9 mouse cellular contexts compared by ENCODE assay signal in the genomic region with DNA sequence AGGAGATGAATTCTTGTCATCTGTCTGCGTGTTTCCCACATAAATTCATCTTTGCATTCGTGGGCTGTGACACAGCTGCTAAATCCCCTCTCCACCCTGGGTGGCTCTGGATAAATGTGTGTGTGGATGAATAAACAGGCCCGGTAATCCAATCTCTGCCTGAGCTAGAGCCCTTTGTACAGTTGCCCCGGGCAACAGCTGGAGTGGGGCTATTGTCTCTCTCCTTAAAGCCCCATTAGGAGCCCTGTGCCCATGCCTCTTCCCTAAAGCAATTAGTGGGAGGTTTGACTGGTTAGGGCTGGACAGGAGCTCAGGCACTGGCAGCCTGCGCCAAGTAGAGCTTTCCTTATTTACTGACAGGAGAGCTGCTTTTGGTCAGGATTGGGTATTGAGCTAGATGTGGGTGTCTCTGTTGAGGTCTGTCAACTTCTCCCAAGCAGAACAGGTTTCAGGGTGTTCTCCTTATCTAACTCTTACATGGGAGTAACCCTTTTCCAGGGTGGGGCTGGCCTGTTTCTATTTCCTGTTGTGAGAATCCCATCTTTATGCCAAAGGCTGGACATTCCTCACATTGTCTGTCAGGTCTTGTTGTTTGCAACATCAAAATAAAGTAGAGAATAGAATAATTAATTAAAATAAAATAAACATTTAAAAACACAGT. TPM values are rescaled to one million over a fixed set of nuclear protein-coding genes. Genes with fewer than 3 reads are reported as not detected.
DNase-seq lines count a peak whose midpoint lies in the region; ATAC-seq and TF ChIP-seq lines count a peak whose summit lies in the region.
"Had no signal": no experiment of that assay in that cellular context is flagged by ENCODE, and none has a peak within 500 bp of the region (broad histone marks: within the 10 kb centered on the region; RNA-seq: fewer than 3 reads in every experiment).

No protein-coding gene starts in this region.

- no peak overlapping the region for H3K4me2 ChIP-seq in forebrain, embryonic 15.5 days (replicated peaks)
- 0 out of 2 replicates have a peak overlapping the region, but pooled peaks have one; percentile 11 for H3K4me2 ChIP-seq in midbrain, embryonic 11.5 days
- H3K4me2 ChIP-seq in stomach, postnatal 0 days (replicated peaks; ENCODE audit: low read depth) = no peak overlapping the region

- peaks cover 4% of the 10 kb centered on the region; the same call in 1 of the 2 replicates for H3K27me3 ChIP-seq in forebrain, embryonic 15.5 days
- peaks cover 10% of the 10 kb centered on the region for H3K27me3 ChIP-seq in midbrain, embryonic 11.5 days (ENCODE audit: control insufficient read depth, insufficient read depth, low read length)
- no peaks in the 10 kb centered on the region for H3K27me3 ChIP-seq in stomach, postnatal 0 days (ENCODE audit: control insufficient read depth, insufficient read depth, low read length)

- peak; percentile 38 for TF ChIP-seq EP300 in stomach, postnatal 0 days (optimal IDR thresholded peaks at IDR 0.05)

- WGBS in lung, adult 2 months = 31% methylated on average over 5 of the region's 5 CpGs
- 3% methylated on average over 5 of the region's 5 CpGs for WGBS in forebrain, embryonic 15.5 days
- WGBS in midbrain, embryonic 11.5 days = 9% methylated on average over 5 of the region's 5 CpGs
- 14% methylated on average over 5 of the region's 5 CpGs for WGBS in stomach, postnatal 0 days

- H3K9me3 ChIP-seq in forebrain, embryonic 15.5 days = no peaks in the 10 kb centered on the region
- H3K9me3 ChIP-seq in midbrain, embryonic 11.5 days (ENCODE audit: control insufficient read depth, low read length) = no peaks in the 10 kb centered on the region
- H3K9me3 ChIP-seq in stomach, postnatal 0 days (ENCODE audit: control insufficient read depth, low read length) = no peaks in the 10 kb centered on the region

- peaks cover 7% of the 10 kb centered on the region for H3K4me1 ChIP-seq in lung, adult 2 months (ENCODE audit: control insufficient read depth, insufficient read depth, low read length)
- H3K4me1 ChIP-seq in forebrain, embryonic 15.5 days = peaks cover 11% of the 10 kb centered on the region
- H3K4me1 ChIP-seq in midbrain, embryonic 11.5 days (ENCODE audit: control insufficient read depth, insufficient read depth, low read length) = peaks cover 16% of the 10 kb centered on the region
- no peaks in the 10 kb centered on the region for H3K4me1 ChIP-seq in stomach, postnatal 0 days (replicated peaks; ENCODE audit: control insufficient read depth, insufficient read depth)

- DNase-seq in lung, postnatal 10 days = peak; percentile 18
- DNase-seq in lung, adult 2 months = no peak
- DNase-seq in midbrain, embryonic 11.5 days (ENCODE audit: low spot score, missing footprints) = peak; percentile 94
- peak; percentile 27 for DNase-seq in stomach, postnatal 0 days (ENCODE audit: low spot score)
- DNase-seq in left cerebral cortex, postnatal 36 days (ENCODE audit: low spot score in 2 of 2) = no peak
- no peak for DNase-seq in liver
- no peak for DNase-seq in spleen, adult 12 weeks (ENCODE audit: low spot score)
- DNase-seq: gastrocnemius, postnatal 36 days had no signal

- TF ChIP-seq CTCF in lung, adult 2 months (IDR thresholded peaks at IDR 0.05; ENCODE audit: insufficient read depth, low read length) = no peak
- TF ChIP-seq CTCF in stomach, postnatal 0 days (IDR thresholded peaks at IDR 0.05; ENCODE audit: low read depth) = no peak

- no peaks in the 10 kb centered on the region for H3K36me3 ChIP-seq in forebrain, embryonic 15.5 days
- no peaks in the 10 kb centered on the region for H3K36me3 ChIP-seq in midbrain, embryonic 11.5 days (ENCODE audit: control insufficient read depth, insufficient read depth, low read length)
- H3K36me3 ChIP-seq in stomach, postnatal 0 days (ENCODE audit: control insufficient read depth, insufficient read depth, low read length) = no peaks in the 10 kb centered on the region

- intact Hi-C loops in left cerebral cortex, postnatal 36 days (cut with DNase I) = no loop called here

- peak; percentile 88 for ATAC-seq in forebrain, embryonic 15.5 days (replicated peaks)
- ATAC-seq in midbrain, embryonic 11.5 days (ENCODE audit: low FRiP score) = peak; percentile 92
- ATAC-seq in stomach, postnatal 0 days (ENCODE audit: low FRiP score, low TSS enrichment) = peak; percentile 76

- no peak overlapping the region for H3K4me3 ChIP-seq in lung, adult 2 months (replicated peaks; ENCODE audit: extremely low read depth, low read depth, low read length)
- H3K4me3 ChIP-seq in forebrain, embryonic 15.5 days = no peak overlapping the region
- no peak overlapping the region for H3K4me3 ChIP-seq in midbrain, embryonic 11.5 days (ENCODE audit: low read depth, low read length)
- H3K4me3 ChIP-seq in stomach, postnatal 0 days (ENCODE audit: low read depth, low read length) = no peak overlapping the region

- TF ChIP-seq POLR2A in lung, adult 2 months (IDR thresholded peaks at IDR 0.05; ENCODE audit: borderline replicate concordance, extremely low read depth, low read depth, low read length) = no peak

- H3K27ac ChIP-seq in forebrain, embryonic 15.5 days (replicated peaks) = peak overlapping the region; percentile 47
- peak overlapping the region; percentile 51; the same call in 1 of the 2 replicates for H3K27ac ChIP-seq in midbrain, embryonic 11.5 days (ENCODE audit: low read depth, low read length)
- H3K27ac ChIP-seq in stomach, postnatal 0 days (replicated peaks) = peak overlapping the region; percentile 67

- no peak overlapping the region for H3K9ac ChIP-seq in forebrain, embryonic 15.5 days (replicated peaks)
- H3K9ac ChIP-seq in midbrain, embryonic 11.5 days (ENCODE audit: low read length) = peak overlapping the region; percentile 16; the same call in 1 of the 2 replicates
- no peak overlapping the region for H3K9ac ChIP-seq in stomach, postnatal 0 days (ENCODE audit: low read length)

RNA-seq across cellular contexts. Expression of a gene that starts 38.5 kb away (rescaled TPM):
- polyA plus RNA-seq in lung, adult 2 months (2012; rRNA removed) = 64.9 and 107 TPM in 2 replicates
- polyA plus RNA-seq in forebrain, embryonic 15.5 days (2015; fragmentation: Nextera tagmentation; extraction: Ambion mirVana) = 26.4 and 30.8 TPM in 2 replicates
- polyA plus RNA-seq in midbrain, embryonic 11.5 days (2014; fragmentation: Nextera tagmentation; extraction: Ambion mirVana) = 11.3 and 14.9 TPM in 2 replicates
- 6.2 and 6.4 TPM in 2 replicates for polyA plus RNA-seq in stomach, postnatal 0 days (2015; fragmentation: Nextera tagmentation; extraction: Ambion mirVana)
- 10 to 100 TPM; 75.2 to 82.6 TPM for total RNA-seq in left cerebral cortex, postnatal 36 days (2021)

RNA-seq across cellular contexts. Expression of a gene that starts 57.4 kb away (rescaled TPM):
- polyA plus RNA-seq in lung, adult 2 months (2012; rRNA removed) = 0.60 and 0.81 TPM in 2 replicates
- polyA plus RNA-seq in forebrain, embryonic 15.5 days (2015; fragmentation: Nextera tagmentation; extraction: Ambion mirVana) = 12.8 and 14.2 TPM in 2 replicates
- polyA plus RNA-seq in midbrain, embryonic 11.5 days (2014; fragmentation: Nextera tagmentation; extraction: Ambion mirVana) = 5.0 and 5.8 TPM in 2 replicates
- polyA plus RNA-seq in stomach, postnatal 0 days (2015; fragmentation: Nextera tagmentation; extraction: Ambion mirVana) = 0.18 and 0.29 TPM in 2 replicates
- 100 to 1,000 TPM; 104 to 109 TPM for total RNA-seq in left cerebral cortex, postnatal 36 days (2021)
- total RNA-seq: gastrocnemius, postnatal 36 days had no signal

Comparison
In these comparisons a context has a peak if more than half of its experiments do, and no peak if none do; other contexts are left out.
1. DNase-seq: peak in lung, postnatal 10 days (single experiment), midbrain, embryonic 11.5 days (single experiment) and stomach, postnatal 0 days (single experiment); none in lung, adult 2 months (single experiment), left cerebral cortex, postnatal 36 days (0 of 2), liver (single experiment) and spleen, adult 12 weeks (single experiment).
2. Peak in every context shown above with its lines, with median percentiles within 50 percentile points of each other: ATAC-seq and H3K27ac ChIP-seq.